Mouse (Mus musculus) limb, embryonic 14.5 days (tissue): ENCODE measurements around the gene Magi2. TPM values are rescaled to one million over a fixed set of nuclear protein-coding genes. Genes with fewer than 3 reads are reported as not detected.

Source experiments
- ATAC-seq: fragments of 200-750 bp; cut with Nextera tagmentation; 2 replicates; pipeline ENCODE4 v1.8.0; 2017; ENCODE audit warnings: low read depth, moderate number of reproducible peaks, moderate TSS enrichment; ENCODE audit not compliant: low FRiP score
- DNase-seq: peaks from one replicate; pipeline ENCODE4 v3.0.0-alpha.2; 2015; ENCODE audit warnings: low spot score
- H3K27ac ChIP-seq: fragments of 300-500 bp; sonication (generic); replicated peaks from 2 replicates; pipeline ENCODE4 v1.5.1; 2014; ENCODE audit warnings: low read depth, mild to moderate bottlenecking, low read length, moderate library complexity, mixed read lengths
- H3K27me3 ChIP-seq: fragments of 300-500 bp; sonication (generic); 2 replicates; pipeline ENCODE4 v1.6.1; 2014; ENCODE audit warnings: low read length, mixed read lengths; ENCODE audit not compliant: control insufficient read depth, insufficient read depth
- H3K36me3 ChIP-seq: fragments of 300-500 bp; sonication (generic); 2 replicates; pipeline ENCODE4 v1.6.1; 2014; ENCODE audit warnings: mild to moderate bottlenecking, low read length, moderate library complexity, mixed read lengths; ENCODE audit not compliant: control insufficient read depth, insufficient read depth
- H3K4me1 ChIP-seq: fragments of 300-500 bp; sonication (generic); 2 replicates; pipeline ENCODE4 v1.6.1; 2014; ENCODE audit warnings: antibody characterized with exemption, low read length, mixed read lengths; ENCODE audit not compliant: control insufficient read depth, insufficient read depth
- H3K4me2 ChIP-seq: fragments of 300-500 bp; sonication (generic); replicated peaks from 2 replicates; pipeline ENCODE4 v1.6.1; 2014; ENCODE audit warnings: low read depth, mild to moderate bottlenecking, low read length, moderate library complexity; ENCODE audit not compliant: severe bottlenecking
- H3K4me3 ChIP-seq: fragments of 300-500 bp; sonication (generic); replicated peaks from 2 replicates; pipeline ENCODE4 v1.5.1; 2014; ENCODE audit warnings: low read length
- H3K9ac ChIP-seq: fragments of 300-500 bp; sonication (generic); 2 replicates; pipeline ENCODE4 v1.6.1; 2014; ENCODE audit warnings: mild to moderate bottlenecking, low read depth, low read length, moderate library complexity; ENCODE audit not compliant: severe bottlenecking
- H3K9me3 ChIP-seq: fragments of 300-500 bp; sonication (generic); 2 replicates; pipeline ENCODE4 v1.6.1; 2016; ENCODE audit warnings: low read length; ENCODE audit not compliant: control insufficient read depth
- POLR2A ChIP-seq: fragments of 200-500 bp; IDR thresholded peaks from 2 replicates; pipeline ENCODE4 v1.8.0; 2012; ENCODE audit warnings: inconsistent platforms, mild to moderate bottlenecking, moderate library complexity, borderline replicate concordance; ENCODE audit not compliant: insufficient read depth, insufficient read length; ENCODE audit errors: extremely low read depth
- WGBS: fragments of 180-500 bp; shearing (Covaris S2); extraction: QIAGEN DNeasy Blood & Tissue Kit; methylation state at CpG from one replicate; pipeline ENCODE4 v1.1.7; 2014; 5-methylcytosine and 5-hydroxymethylcytosine counted together
- polyA plus RNA-seq, 2 experiments: library from polyadenylated mRNA; depleted of rRNA in 1 of 2; stranded (reverse) in 1 of 2; unstranded in 1 of 2; fragments of >200 nt; fragmentation: Nextera tagmentation in 1 of 2; extraction: Ambion mirVana in 1 of 2; gene quantifications; 2 replicates each; pipeline versions ENCODE4 v1.2.1 to v1.2.3; 2012 to 2014

Gene Magi2
- polyA plus RNA-seq, 2 experiments: 4.0 to 4.5 TPM

GRCm38 (mm10) chr5:20010210-20010609 lies 783.4 kb downstream of the Magi2 start:
- H3K9me3 ChIP-seq: no peaks in the 10 kb centered on the region
- H3K27ac ChIP-seq: no peak overlapping the region
- ATAC-seq (no peak), DNase-seq (no peak)
- H3K4me2 ChIP-seq: no peak overlapping the region
- H3K4me1 ChIP-seq: no peaks in the 10 kb centered on the region
- H3K27me3 ChIP-seq: no peaks in the 10 kb centered on the region
- H3K36me3 ChIP-seq: no peaks in the 10 kb centered on the region
- no peak overlapping the region for H3K4me3 ChIP-seq
- H3K9ac ChIP-seq: no peak overlapping the region
- WGBS: 82% methylated on average over 7 of the region's 7 CpGs
- no peak for TF ChIP-seq POLR2A

GRCm38 (mm10) chr5:20018063-20018462 lies 791.2 kb downstream of the Magi2 start:
- H3K4me1 ChIP-seq: no peaks in the 10 kb centered on the region
- no peak overlapping the region for H3K27ac ChIP-seq
- no peak overlapping the region for H3K4me2 ChIP-seq
- H3K36me3 ChIP-seq: no peaks in the 10 kb centered on the region
- H3K27me3 ChIP-seq: no peaks in the 10 kb centered on the region
- DNase-seq (no peak), ATAC-seq (no peak)
- WGBS: 58% methylated on average over 3 of the region's 3 CpGs
- H3K9ac ChIP-seq: no peak overlapping the region
- no peaks in the 10 kb centered on the region for H3K9me3 ChIP-seq
- no peak overlapping the region for H3K4me3 ChIP-seq
- no peak for TF ChIP-seq POLR2A

DNA sequence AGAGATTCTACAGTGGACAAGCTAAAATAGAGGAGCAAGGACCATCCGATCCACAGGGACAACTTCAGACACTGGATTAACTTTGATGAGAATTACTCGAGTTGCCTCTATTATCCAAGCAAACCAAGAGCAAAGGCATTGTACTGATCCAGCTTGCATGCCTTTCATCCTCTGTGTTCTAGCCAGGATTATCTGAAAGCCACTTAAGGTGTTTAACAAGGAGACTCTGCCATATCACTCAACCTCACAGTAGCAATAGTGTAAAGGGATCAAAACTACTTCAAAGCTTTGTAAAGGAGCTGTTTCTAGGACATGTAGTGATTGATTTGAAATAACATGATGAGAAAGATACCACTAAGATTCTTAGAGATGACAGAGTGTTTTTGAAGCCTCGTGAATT lies 819.8 kb downstream of the Magi2 start:
- Histone ChIP-seq H3K9ac (no peak overlapping the region), H3K27ac (no peak overlapping the region), H3K4me3 (no peak overlapping the region), H3K36me3 (no peaks in the 10 kb centered on the region), H3K27me3 (no peaks in the 10 kb centered on the region), H3K4me1 (no peaks in the 10 kb centered on the region), H3K4me2 (no peak overlapping the region), H3K9me3 (no peaks in the 10 kb centered on the region)
- DNase-seq: no peak
- 69% methylated on average over 3 of the region's 3 CpGs for WGBS
- no peak for TF ChIP-seq POLR2A
- ATAC-seq: no peak

DNA sequence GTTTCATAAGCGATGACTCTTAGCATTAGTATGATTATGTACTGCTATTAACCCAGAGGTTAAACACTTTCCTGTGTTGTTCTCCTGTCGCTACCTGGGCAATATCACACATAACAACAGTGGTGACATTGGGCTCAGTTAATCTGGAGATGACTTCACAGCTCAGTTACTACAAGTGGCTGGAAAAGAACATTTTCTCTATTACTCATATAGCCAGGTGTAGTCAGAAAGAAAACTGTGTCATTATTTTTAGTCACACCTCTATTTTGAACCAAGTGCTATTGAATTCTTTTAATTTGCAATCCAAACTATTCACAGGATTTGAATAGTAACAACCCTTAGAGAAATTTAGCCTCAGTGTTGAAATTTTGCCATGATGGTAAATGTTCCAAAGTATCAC lies 821.5 kb downstream of the Magi2 start:
- Histone ChIP-seq H3K9ac (no peak overlapping the region), H3K9me3 (no peaks in the 10 kb centered on the region), H3K27me3 (no peaks in the 10 kb centered on the region), H3K4me2 (no peak overlapping the region), H3K27ac (no peak overlapping the region), H3K4me3 (no peak overlapping the region), H3K36me3 (no peaks in the 10 kb centered on the region), H3K4me1 (no peaks in the 10 kb centered on the region)
- no peak for ATAC-seq
- DNase-seq: no peak
- no peak for TF ChIP-seq POLR2A
- WGBS: 93% methylated on average over 2 of the region's 2 CpGs

DNA sequence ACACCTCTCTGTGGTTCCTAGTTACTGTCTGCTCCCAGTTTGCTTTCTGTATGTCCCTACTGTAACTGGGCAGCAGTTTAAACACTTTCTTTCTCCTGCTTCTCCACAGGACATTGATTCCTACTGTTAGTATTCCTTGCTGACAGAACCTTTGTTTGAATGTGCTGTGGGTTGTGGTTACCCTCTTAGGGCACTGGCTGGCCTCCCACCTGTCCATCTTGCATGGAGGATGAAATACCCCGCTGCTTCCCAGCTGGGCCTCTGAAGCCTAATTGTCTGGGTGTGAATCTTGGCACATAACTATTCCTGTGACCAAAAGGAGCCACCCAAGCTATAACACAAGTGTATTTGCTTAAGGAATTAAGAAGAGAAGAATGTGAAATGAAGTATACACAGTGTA lies 823.4 kb downstream of the Magi2 start:
- 16% methylated on average over 1 of the region's 1 CpGs for WGBS
- H3K36me3 ChIP-seq: no peaks in the 10 kb centered on the region
- no peak overlapping the region for H3K9ac ChIP-seq
- DNase-seq (no peak), ATAC-seq (no peak)
- H3K27ac ChIP-seq: no peak overlapping the region
- no peaks in the 10 kb centered on the region for H3K9me3 ChIP-seq
- H3K4me1 ChIP-seq: no peaks in the 10 kb centered on the region
- no peaks in the 10 kb centered on the region for H3K27me3 ChIP-seq
- H3K4me2 ChIP-seq: no peak overlapping the region
- no peak overlapping the region for H3K4me3 ChIP-seq
- TF ChIP-seq POLR2A: no peak

DNA sequence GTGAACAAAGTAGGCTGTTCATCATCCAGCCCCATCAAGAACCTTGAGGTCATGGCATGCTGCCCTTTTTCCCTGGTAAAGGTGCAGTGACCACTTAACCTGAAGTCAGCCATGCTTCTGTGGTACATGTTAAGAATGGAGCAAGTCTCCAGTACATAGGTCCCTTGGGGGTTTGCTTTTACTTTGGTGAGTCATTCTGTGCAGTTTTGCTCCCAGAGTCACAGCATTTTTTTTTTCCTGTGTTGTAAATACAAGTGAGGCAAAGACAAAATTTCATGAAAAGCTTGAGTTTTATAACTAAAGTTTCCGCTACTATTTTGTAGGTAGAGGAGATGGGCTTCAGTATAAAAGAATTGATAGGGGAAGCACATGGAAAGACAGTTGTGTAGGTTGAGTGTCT lies 828.2 kb downstream of the Magi2 start:
- 0 out of 2 replicates have a peak, but pooled peaks cover 3% of the 10 kb centered on the region for H3K4me1 ChIP-seq
- H3K27me3 ChIP-seq: no peaks in the 10 kb centered on the region
- ATAC-seq: no peak
- no peak overlapping the region for H3K9ac ChIP-seq
- no peak for DNase-seq
- no peak overlapping the region for H3K27ac ChIP-seq
- H3K4me2 ChIP-seq: no peak overlapping the region
- TF ChIP-seq POLR2A: no peak
- 78% methylated on average over 1 of the region's 1 CpGs for WGBS
- H3K4me3 ChIP-seq: no peak overlapping the region
- no peaks in the 10 kb centered on the region for H3K9me3 ChIP-seq
- no peaks in the 10 kb centered on the region for H3K36me3 ChIP-seq
